Mouse (Mus musculus) layer of hippocampus, postnatal 10 days (tissue): Measurements from ENCODE around the gene Disp3. TPM values are rescaled to one million over a fixed set of nuclear protein-coding genes. Genes with fewer than 3 reads are reported as not detected.

Experiments
- DNase-seq, 2 experiments: peaks; one replicate each; pipeline ENCODE4 v3.0.0; 2021; ENCODE audit warnings: low spot score in 2 of 2
- long read RNA-seq: library from polyadenylated mRNA; stranded (forward); transcript quantifications from one replicate; pipeline ENCODE4 v2.0.0, GENCODE M21; 2023
- total RNA-seq, 2 experiments: library from RNA; stranded (reverse); gene quantifications; 2 replicates each; pipeline ENCODE4 v1.2.3; 2021

Gene Disp3
- total RNA-seq: 10 to 100 TPM; 19.7 to 24.9 TPM
- long read RNA-seq, full-length matches to known transcripts: 2 of 8 reads
- long read RNA-seq, partial matches to known transcripts: 3 of 8 reads
- long read RNA-seq, other reads (novel, unspliced or antisense): 3 of 8 reads

- no peak for DNase-seq
These were observed at the start of gene Disp3 for GRCm38 (mm10) chr4:148287476-148288054. Gene Disp3 (minus strand): TSS chr4:148287965.

GRCm38 (mm10) chr4:148330269-148330668 is 42.5 kb upstream of the Disp3 start:
- no peak for DNase-seq

- no peak for DNase-seq
These were observed 41.7 kb upstream of the Disp3 start for GRCm38 (mm10) chr4:148329431-148329830.

DNA sequence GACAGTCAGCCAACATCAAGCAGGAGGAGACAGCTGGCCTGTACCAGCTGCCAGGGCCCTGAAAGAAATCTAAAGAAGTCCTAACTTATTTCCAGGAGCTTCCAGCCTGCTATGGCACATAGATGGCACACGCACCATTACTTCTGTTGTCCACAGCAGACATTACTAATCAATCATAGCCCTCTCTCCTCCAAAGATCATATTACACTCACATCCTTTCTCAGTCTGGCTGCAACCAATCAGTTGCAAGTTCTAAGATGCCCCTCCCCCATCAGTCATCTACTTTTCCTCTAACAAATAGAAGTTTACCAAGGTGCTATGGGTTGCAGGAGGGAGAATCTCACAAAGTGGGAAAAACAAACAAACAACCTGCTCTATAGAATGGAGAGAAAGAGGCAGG is 40.5 kb upstream of the Disp3 start:
- no peak for DNase-seq

- DNase-seq: peak in 1 of 2 experiments; percentile 56
These were observed 39.7 kb upstream of the Disp3 start for GRCm38 (mm10) chr4:148327266-148327997.

DNA sequence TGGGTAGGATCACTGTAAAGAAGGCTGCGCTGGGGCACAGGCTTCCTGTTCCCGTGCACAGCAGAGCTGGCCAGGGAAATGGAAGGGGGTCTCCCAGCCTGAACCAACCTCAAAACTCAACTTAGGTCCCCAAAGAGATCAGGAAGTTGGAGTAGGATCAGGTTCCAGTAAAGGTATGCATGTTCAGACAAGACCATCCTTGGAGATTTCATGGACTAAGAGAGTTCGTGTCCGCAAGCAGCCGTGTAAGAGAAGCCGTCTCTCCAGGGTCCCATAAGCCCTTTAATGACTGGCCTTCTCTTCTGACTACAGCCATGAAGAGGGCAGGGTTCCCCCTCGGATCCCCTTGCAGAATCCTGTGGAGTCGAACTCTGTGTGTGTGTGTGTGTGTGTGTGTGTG is 39.0 kb upstream of the Disp3 start:
- DNase-seq: no peak

- DNase-seq: no peak
These were observed 38.2 kb upstream of the Disp3 start for GRCm38 (mm10) chr4:148325951-148326350.

GRCm38 (mm10) chr4:148325057-148325456 is 37.3 kb upstream of the Disp3 start:
- DNase-seq: no peak

GRCm38 (mm10) chr4:148322152-148322551 is 34.4 kb upstream of the Disp3 start:
- DNase-seq: peak in 1 of 2 experiments; percentile 49

- DNase-seq: no peak
These were observed 31.6 kb upstream of the Disp3 start for GRCm38 (mm10) chr4:148319366-148319765.

GRCm38 (mm10) chr4:148315377-148316175 is 27.8 kb upstream of the Disp3 start:
- DNase-seq: peak in 1 of 2 experiments; percentile 32

- DNase-seq: peak; percentile 65 to 69
These were observed 26.6 kb upstream of the Disp3 start for GRCm38 (mm10) chr4:148314396-148314795.

DNA sequence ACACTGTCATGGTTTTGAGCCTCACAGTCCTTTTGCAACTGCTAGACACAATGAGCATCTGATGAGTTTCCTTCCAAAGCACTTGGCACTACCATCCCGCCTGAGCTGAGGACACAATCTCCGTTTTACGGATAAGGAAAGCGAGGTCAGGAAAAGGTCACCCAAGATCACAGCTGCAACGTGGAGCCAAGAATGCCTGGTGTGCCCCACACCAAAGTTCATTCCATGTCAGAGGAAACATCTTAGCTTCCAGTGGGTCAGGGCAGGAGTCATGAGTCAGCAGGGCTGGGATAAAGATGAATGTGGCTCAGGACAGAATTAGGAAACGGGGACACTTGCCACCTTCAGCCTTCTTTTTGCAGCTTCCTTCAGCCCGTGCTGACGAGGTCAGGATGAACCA is 25.8 kb upstream of the Disp3 start:
- no peak for DNase-seq

- no peak for DNase-seq
These were observed 24.7 kb upstream of the Disp3 start for GRCm38 (mm10) chr4:148312296-148313116.

GRCm38 (mm10) chr4:148310845-148311244 is 23.1 kb upstream of the Disp3 start:
- DNase-seq: no peak

DNA sequence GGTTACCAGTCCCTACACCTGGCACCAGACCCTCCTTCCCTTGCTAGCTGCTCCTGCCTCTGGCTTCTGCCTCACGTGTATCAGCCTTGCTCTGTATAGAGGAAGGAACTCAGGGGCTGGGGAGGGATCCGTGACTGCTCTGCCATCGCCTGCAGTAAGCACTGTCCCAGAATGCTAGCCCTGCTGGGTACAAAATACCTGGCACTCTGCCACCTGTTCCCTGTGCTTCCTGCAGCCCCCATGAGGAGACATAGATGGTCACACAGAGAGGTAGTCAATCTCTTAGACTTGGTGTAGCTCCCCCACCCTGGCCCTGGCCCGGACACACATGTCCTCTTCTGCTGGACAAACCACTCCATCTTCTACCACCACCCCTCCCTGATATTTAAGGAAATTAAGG is 22.4 kb upstream of the Disp3 start:
- DNase-seq: no peak

GRCm38 (mm10) chr4:148306406-148307083 is 18.8 kb upstream of the Disp3 start:
- DNase-seq: peak; percentile 56 to 73

GRCm38 (mm10) chr4:148298720-148299119 is 11.0 kb upstream of the Disp3 start:
- no peak for DNase-seq

GRCm38 (mm10) chr4:148297640-148298039 is 9.9 kb upstream of the Disp3 start:
- no peak for DNase-seq

- DNase-seq: no peak
These were observed 5.6 kb upstream of the Disp3 start for GRCm38 (mm10) chr4:148293319-148293718.
